Mouse (Mus musculus): ENCODE measurements around the gene Ocrl. TPM values are rescaled to one million over a fixed set of nuclear protein-coding genes. Genes with fewer than 3 reads are reported as not detected.

The Ocrl gene
- polyA plus RNA-seq, 1 experiment from 2014 or later, result 36.8 TPM

DNA sequence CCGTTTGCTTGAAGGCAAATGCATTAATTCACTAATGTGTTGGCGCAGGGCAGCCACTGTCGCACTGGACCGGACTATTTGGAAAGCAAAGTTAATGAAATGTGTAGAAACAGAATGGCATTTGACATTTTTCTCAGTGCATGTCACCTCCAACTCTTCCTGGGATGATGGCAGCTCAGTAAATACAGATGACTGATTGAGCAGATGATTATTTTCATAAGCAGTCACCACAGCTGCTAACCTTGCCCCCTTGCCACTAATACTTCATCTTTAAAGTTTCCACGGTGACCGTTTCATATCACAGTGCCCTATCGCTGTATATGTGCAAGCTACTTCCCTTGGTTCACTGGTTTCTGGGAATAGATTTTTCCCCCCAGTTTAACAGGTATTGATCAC lies 1.4 kb downstream of the Ocrl start:
- H3K36me3 ChIP-seq (ENCODE audit: control insufficient read depth, insufficient read depth, low read length), result no peaks in the 10 kb centered on the region
- no peaks in the 10 kb centered on the region for H3K4me1 ChIP-seq (ENCODE audit: control insufficient read depth, insufficient read depth, low read length)
- H3K27me3 ChIP-seq (ENCODE audit: control insufficient read depth, insufficient read depth, low read length), result no peaks in the 10 kb centered on the region
- no peak overlapping the region for H3K27ac ChIP-seq (replicated peaks; ENCODE audit: low read depth, low read length)
- H3K9me3 ChIP-seq (ENCODE audit: control insufficient read depth, low read length), result no peaks in the 10 kb centered on the region
- ATAC-seq (ENCODE audit: low FRiP score, low TSS enrichment) (no peak), DNase-seq (no peak)
- WGBS, result 79% methylated on average over 7 of the region's 7 CpGs
- H3K9ac ChIP-seq (replicated peaks; ENCODE audit: low read length), result no peak overlapping the region
- peak overlapping the region; percentile 55 for H3K4me2 ChIP-seq (ENCODE audit: low read length)
- H3K4me3 ChIP-seq (replicated peaks; ENCODE audit: low read depth, low read length), result peak overlapping the region; percentile 58; the same call in 1 of the 2 replicates

DNA sequence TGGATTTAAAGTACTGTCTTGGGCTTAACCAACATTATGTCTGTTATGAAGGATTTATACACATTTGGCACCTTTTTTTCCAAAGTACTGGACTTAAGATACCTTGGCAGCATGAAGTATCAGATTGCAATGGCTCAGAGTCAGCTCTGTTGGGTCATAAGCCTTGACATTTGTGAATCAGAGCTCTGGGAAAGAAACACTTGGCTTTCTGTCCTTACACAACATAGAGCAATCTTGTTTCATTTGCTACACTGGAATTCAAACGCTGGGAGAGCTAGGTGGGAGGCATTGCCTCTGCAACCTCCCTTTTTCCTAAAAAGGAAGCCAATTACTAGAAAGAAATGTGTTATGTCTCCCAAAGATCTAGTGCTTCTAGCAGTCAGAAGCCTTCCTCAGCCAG lies 4.6 kb downstream of the Ocrl start:
- H3K36me3 ChIP-seq (ENCODE audit: control insufficient read depth, insufficient read depth, low read length), result no peaks in the 10 kb centered on the region
- no peaks in the 10 kb centered on the region for H3K9me3 ChIP-seq (ENCODE audit: control insufficient read depth, low read length)
- WGBS, result 73% methylated on average over 1 of the region's 1 CpGs
- H3K4me3 ChIP-seq (replicated peaks; ENCODE audit: low read depth, low read length), result no peak overlapping the region
- ATAC-seq (ENCODE audit: low FRiP score, low TSS enrichment) (no peak), DNase-seq (no peak)
- H3K27me3 ChIP-seq (ENCODE audit: control insufficient read depth, insufficient read depth, low read length), result no peaks in the 10 kb centered on the region
- no peaks in the 10 kb centered on the region for H3K4me1 ChIP-seq (ENCODE audit: control insufficient read depth, insufficient read depth, low read length)
- no peak overlapping the region for H3K4me2 ChIP-seq (ENCODE audit: low read length)
- H3K27ac ChIP-seq (replicated peaks; ENCODE audit: low read depth, low read length), result no peak overlapping the region
- H3K9ac ChIP-seq (replicated peaks; ENCODE audit: low read length), result no peak overlapping the region

DNA sequence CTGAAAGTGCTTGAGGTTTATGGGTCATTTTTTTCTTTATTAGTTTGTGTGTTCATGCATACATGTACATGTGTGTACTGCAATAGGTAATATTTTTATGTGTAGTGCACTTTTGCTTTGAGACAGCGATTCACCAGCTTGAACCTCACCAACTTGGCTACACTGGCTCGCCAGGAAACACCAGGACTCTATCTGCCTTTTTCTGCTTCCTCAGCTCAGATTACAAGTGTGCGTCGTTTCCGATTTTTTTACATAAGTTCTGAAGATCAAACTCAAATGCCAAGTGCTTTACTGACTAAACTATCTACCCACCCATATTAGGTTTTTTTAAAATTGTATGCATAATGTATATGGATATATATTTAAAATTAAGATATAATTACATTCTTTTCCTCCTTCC lies 8.4 kb downstream of the Ocrl start:
- Histone ChIP-seq H3K9me3 (ENCODE audit: control insufficient read depth, low read length) (no peaks in the 10 kb centered on the region), H3K27me3 (ENCODE audit: control insufficient read depth, insufficient read depth, low read length) (no peaks in the 10 kb centered on the region), H3K4me2 (ENCODE audit: low read length) (no peak overlapping the region), H3K36me3 (ENCODE audit: control insufficient read depth, insufficient read depth, low read length) (no peaks in the 10 kb centered on the region), H3K4me1 (ENCODE audit: control insufficient read depth, insufficient read depth, low read length) (no peaks in the 10 kb centered on the region), H3K4me3 (replicated peaks; ENCODE audit: low read depth, low read length) (no peak overlapping the region), H3K9ac (replicated peaks; ENCODE audit: low read length) (no peak overlapping the region), H3K27ac (replicated peaks; ENCODE audit: low read depth, low read length) (no peak overlapping the region)
- no peak for ATAC-seq (ENCODE audit: low FRiP score, low TSS enrichment)
- 90% methylated on average over 5 of the region's 5 CpGs for WGBS
- DNase-seq, result no peak

DNA sequence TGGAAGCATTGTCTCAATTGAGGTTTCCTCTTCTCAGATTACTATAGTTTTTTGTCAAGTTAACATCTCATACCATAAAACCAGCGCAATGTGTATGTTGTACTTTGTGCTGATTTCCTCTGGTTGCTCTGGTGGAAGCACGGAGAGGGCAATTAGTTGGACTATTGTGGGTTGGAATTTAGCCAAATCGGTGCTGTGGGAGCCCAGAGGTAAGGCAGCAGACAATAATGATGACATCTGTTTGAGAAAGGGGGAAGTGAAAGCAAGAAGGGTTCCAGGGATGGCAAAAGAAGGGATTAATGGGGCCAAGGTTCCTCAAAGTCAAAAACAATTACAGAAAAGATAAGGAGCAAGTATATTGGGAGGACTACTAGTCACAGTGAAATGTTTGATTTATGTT lies 15.8 kb downstream of the Ocrl start:
- no peak for DNase-seq
- H3K27ac ChIP-seq (replicated peaks; ENCODE audit: low read depth, low read length), result no peak overlapping the region
- H3K4me2 ChIP-seq (ENCODE audit: low read length), result no peak overlapping the region
- no peaks in the 10 kb centered on the region for H3K36me3 ChIP-seq (ENCODE audit: control insufficient read depth, insufficient read depth, low read length)
- WGBS, result 77% methylated on average over 3 of the region's 3 CpGs
- H3K4me3 ChIP-seq (replicated peaks; ENCODE audit: low read depth, low read length), result no peak overlapping the region
- no peaks in the 10 kb centered on the region for H3K4me1 ChIP-seq (ENCODE audit: control insufficient read depth, insufficient read depth, low read length)
- no peaks in the 10 kb centered on the region for H3K27me3 ChIP-seq (ENCODE audit: control insufficient read depth, insufficient read depth, low read length)
- ATAC-seq (ENCODE audit: low FRiP score, low TSS enrichment), result no peak
- no peak overlapping the region for H3K9ac ChIP-seq (replicated peaks; ENCODE audit: low read length)
- H3K9me3 ChIP-seq (ENCODE audit: control insufficient read depth, low read length), result no peaks in the 10 kb centered on the region

DNA sequence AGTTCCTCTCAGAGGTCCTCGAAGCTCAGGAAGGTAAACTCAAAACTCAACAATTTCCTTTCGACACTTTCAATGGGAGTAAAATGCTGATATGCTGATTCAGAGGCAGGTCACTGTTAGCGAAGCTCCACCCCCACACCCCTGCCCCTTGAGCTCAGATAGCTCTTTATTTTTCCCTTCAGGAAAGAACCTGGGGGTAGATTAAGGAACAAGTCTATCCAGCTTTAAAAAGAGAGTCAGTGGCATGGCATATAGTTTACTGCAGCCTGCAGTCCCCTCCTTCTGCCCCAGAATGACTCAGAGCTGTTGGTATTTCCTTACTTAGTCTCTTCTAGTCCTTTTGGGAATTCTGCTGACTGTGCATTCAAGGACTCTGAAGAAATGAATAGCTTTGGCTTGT lies 18.3 kb downstream of the Ocrl start:
- no peak overlapping the region for H3K4me3 ChIP-seq (replicated peaks; ENCODE audit: low read depth, low read length)
- WGBS, result 78% methylated on average over 3 of the region's 3 CpGs

DNA sequence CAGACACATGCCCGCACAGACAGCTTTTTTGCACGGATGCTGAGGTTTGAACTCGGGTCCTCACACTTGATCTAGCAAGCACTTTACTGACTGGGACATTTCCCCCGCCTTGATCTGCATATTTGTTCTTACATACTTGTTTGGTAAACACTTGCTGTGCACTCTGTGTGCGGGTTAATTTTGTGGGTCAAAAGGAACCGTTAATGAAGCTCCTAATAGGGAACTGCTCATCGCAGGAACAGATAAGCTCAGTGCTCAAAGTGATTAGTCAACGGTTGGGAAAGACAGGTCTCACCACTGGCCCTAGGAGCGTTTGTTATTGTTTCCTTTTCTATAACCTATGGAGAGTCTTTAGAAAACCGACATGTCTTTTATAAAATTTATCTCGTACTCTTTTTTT lies 22.2 kb downstream of the Ocrl start:
- Histone ChIP-seq H3K9me3 (ENCODE audit: control insufficient read depth, low read length) (no peaks in the 10 kb centered on the region), H3K27ac (replicated peaks; ENCODE audit: low read depth, low read length) (no peak overlapping the region), H3K4me2 (ENCODE audit: low read length) (no peak overlapping the region), H3K36me3 (ENCODE audit: control insufficient read depth, insufficient read depth, low read length) (0 out of 2 replicates have a peak, but pooled peaks cover 4% of the 10 kb centered on the region), H3K9ac (replicated peaks; ENCODE audit: low read length) (no peak overlapping the region), H3K4me1 (ENCODE audit: control insufficient read depth, insufficient read depth, low read length) (no peaks in the 10 kb centered on the region), H3K27me3 (ENCODE audit: control insufficient read depth, insufficient read depth, low read length) (no peaks in the 10 kb centered on the region), H3K4me3 (replicated peaks; ENCODE audit: low read depth, low read length) (no peak overlapping the region)
- no peak for ATAC-seq (ENCODE audit: low FRiP score, low TSS enrichment)
- WGBS, result 91% methylated on average over 11 of the region's 11 CpGs
- no peak for DNase-seq

More for the DNA sequence above, 18.3 kb downstream of the Ocrl start:
- no peaks in the 10 kb centered on the region for H3K9me3 ChIP-seq (ENCODE audit: control insufficient read depth, low read length)
- no peak overlapping the region for H3K4me2 ChIP-seq (ENCODE audit: low read length)
- H3K27me3 ChIP-seq (ENCODE audit: control insufficient read depth, insufficient read depth, low read length), result no peaks in the 10 kb centered on the region
- no peaks in the 10 kb centered on the region for H3K4me1 ChIP-seq (ENCODE audit: control insufficient read depth, insufficient read depth, low read length)
- no peak for ATAC-seq (ENCODE audit: low FRiP score, low TSS enrichment)
- DNase-seq, result no peak
- H3K27ac ChIP-seq (replicated peaks; ENCODE audit: low read depth, low read length), result no peak overlapping the region
- H3K36me3 ChIP-seq (ENCODE audit: control insufficient read depth, insufficient read depth, low read length), result 0 out of 2 replicates have a peak, but pooled peaks cover under 1% of the 10 kb centered on the region
- no peak overlapping the region for H3K9ac ChIP-seq (replicated peaks; ENCODE audit: low read length)

DNA sequence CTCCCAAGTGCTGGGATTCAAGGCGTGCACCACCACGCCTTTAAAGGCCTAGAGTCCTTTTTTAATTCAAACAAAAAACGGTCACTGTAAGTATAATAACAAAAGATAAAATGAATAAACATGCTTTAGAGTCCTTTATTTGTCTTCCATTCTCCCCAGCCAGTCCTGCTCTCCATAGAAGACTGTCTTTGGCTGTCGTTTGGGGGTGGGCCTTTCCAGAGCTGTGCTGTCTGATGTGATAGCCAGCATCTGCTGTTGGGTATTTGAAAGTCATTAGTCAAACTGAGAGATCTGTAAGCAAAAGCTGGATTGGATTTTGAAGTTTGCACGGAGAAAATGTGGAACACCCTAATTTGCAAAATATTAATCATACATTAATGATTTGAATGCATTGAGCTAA lies 24.7 kb downstream of the Ocrl start:
- Histone ChIP-seq H3K4me2 (ENCODE audit: low read length) (no peak overlapping the region), H3K4me1 (ENCODE audit: control insufficient read depth, insufficient read depth, low read length) (no peaks in the 10 kb centered on the region), H3K27ac (replicated peaks; ENCODE audit: low read depth, low read length) (no peak overlapping the region), H3K9ac (replicated peaks; ENCODE audit: low read length) (no peak overlapping the region), H3K27me3 (ENCODE audit: control insufficient read depth, insufficient read depth, low read length) (no peaks in the 10 kb centered on the region), H3K36me3 (ENCODE audit: control insufficient read depth, insufficient read depth, low read length) (0 out of 2 replicates have a peak, but pooled peaks cover 4% of the 10 kb centered on the region), H3K9me3 (ENCODE audit: control insufficient read depth, low read length) (no peaks in the 10 kb centered on the region), H3K4me3 (replicated peaks; ENCODE audit: low read depth, low read length) (no peak overlapping the region)
- DNase-seq, result peak; percentile 1
- WGBS, result 49% methylated on average over 5 of the region's 5 CpGs
- ATAC-seq (ENCODE audit: low FRiP score, low TSS enrichment), result no peak

DNA sequence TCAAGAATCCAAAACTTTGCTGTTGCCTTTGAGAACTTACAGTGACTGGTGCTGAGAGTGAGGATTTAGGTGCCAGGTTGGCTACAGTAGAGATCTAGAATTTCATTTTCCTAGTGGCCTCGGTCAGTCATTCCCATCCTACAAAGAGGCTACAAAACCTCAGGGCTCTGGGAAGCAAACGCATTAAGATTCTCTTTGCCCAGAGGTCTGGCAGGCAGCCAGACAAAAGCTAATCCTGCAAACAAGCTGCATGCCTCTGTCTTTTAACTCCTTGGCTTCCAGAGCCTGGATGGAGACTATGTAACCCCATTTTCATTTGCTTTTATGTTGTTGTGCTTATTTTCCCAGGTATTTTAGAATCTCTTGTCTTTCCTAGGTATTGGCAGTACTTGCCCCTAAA lies 25.6 kb downstream of the Ocrl start:
- no peak overlapping the region for H3K4me3 ChIP-seq (replicated peaks; ENCODE audit: low read depth, low read length)
- 0 out of 2 replicates have a peak, but pooled peaks cover 4% of the 10 kb centered on the region for H3K36me3 ChIP-seq (ENCODE audit: control insufficient read depth, insufficient read depth, low read length)
- no peak overlapping the region for H3K9ac ChIP-seq (replicated peaks; ENCODE audit: low read length)
- DNase-seq (peak; percentile 88), ATAC-seq (ENCODE audit: low FRiP score, low TSS enrichment) (no peak; the same call in 1 of the 2 replicates)
- H3K4me1 ChIP-seq (ENCODE audit: control insufficient read depth, insufficient read depth, low read length), result no peaks in the 10 kb centered on the region
- no peak overlapping the region for H3K4me2 ChIP-seq (ENCODE audit: low read length)
- 19% methylated on average over 2 of the region's 2 CpGs for whole genome bisulfite sequencing
- no peaks in the 10 kb centered on the region for H3K9me3 ChIP-seq (ENCODE audit: control insufficient read depth, low read length)
- no peaks in the 10 kb centered on the region for H3K27me3 ChIP-seq (ENCODE audit: control insufficient read depth, insufficient read depth, low read length)
- H3K27ac ChIP-seq (replicated peaks; ENCODE audit: low read depth, low read length), result no peak overlapping the region; the same call in 1 of the 2 replicates

DNA sequence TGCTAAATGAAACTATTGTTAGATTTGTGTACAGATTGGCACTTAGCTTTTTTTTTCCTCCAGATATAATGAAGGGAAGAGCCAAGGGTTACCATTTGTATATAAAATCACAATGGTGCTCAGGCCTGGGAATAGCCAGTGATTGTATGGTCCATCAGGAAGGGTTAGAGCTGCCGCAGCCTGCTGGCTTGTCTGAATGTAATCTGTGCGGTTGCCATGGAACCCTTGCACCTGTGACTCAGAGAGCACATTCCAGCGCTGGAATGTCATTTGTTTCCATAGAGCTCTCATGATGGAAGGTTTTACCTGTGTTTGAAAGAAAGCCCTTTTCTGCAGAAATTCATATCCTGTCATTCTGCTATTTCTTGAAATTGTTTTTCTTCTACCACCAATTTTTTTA lies 37.5 kb downstream of the Ocrl start:
- Histone ChIP-seq H3K4me1 (ENCODE audit: control insufficient read depth, insufficient read depth, low read length) (no peaks in the 10 kb centered on the region), H3K9me3 (ENCODE audit: control insufficient read depth, low read length) (no peaks in the 10 kb centered on the region), H3K36me3 (ENCODE audit: control insufficient read depth, insufficient read depth, low read length) (0 out of 2 replicates have a peak, but pooled peaks cover 2% of the 10 kb centered on the region), H3K4me2 (ENCODE audit: low read length) (no peak overlapping the region), H3K4me3 (replicated peaks; ENCODE audit: low read depth, low read length) (no peak overlapping the region), H3K27me3 (ENCODE audit: control insufficient read depth, insufficient read depth, low read length) (no peaks in the 10 kb centered on the region), H3K27ac (replicated peaks; ENCODE audit: low read depth, low read length) (peak overlapping the region; percentile 28; the same call in 1 of the 2 replicates), H3K9ac (replicated peaks; ENCODE audit: low read length) (no peak overlapping the region)
- ATAC-seq (ENCODE audit: low FRiP score, low TSS enrichment) (peak; percentile 67; the same call in 1 of the 2 replicates), DNase-seq (peak; percentile 66)
- WGBS, result 31% methylated on average over 3 of the region's 3 CpGs
